Mouse (Mus musculus): ENCODE measurements around the gene Kcnq1. TPM values are rescaled to one million over a fixed set of nuclear protein-coding genes. Genes with fewer than 3 reads are reported as not detected.

Gene Kcnq1
- total and polyA plus RNA-seq, 3 experiments = not detected

DNA sequence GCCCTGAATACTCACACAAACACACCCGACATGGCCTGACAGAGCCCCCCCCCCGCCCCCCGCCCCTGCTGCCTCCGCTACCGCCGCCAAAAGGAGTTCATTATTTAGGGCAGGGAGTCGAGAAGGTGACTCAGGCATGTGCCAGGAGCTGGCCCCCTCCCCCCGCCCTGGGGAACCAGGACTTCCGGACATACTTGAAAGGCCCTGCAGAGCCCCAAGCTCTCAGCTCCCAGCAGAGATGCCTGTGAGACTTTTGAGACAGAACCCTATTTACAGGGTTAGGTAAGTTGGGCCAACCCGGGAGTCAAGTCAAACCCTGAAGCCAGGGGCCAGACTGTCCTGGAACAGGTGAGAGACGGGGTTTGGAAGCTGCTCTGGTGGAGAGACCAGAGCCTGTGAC, 355.8 kb downstream of the Kcnq1 start:
- no peak overlapping the region for H3K9ac ChIP-seq (ENCODE audit: insufficient read depth, low read depth)
- H3K27me3 ChIP-seq (replicated peaks) = peaks cover 12% of the 10 kb centered on the region
- TF ChIP-seq CTCF (conservative IDR thresholded peaks at IDR 0.05 in 1 of 2, IDR thresholded peaks at IDR 0.05 in 1 of 2; ENCODE audit: low read depth in 2 of 2, low read length in 2 of 2) (no peak), CHD1 (IDR thresholded peaks at IDR 0.05; ENCODE audit: low read depth, low read length) (no peak), USF2 (conservative IDR thresholded peaks at IDR 0.05; ENCODE audit: low read depth, low read length) (no peak), POLR2AphosphoS2 (IDR thresholded peaks at IDR 0.05; ENCODE audit: low read depth, low read length) (no peak), USF1 (IDR thresholded peaks at IDR 0.05; ENCODE audit: low read depth, low read length) (no peak), MXI1 (IDR thresholded peaks at IDR 0.05; ENCODE audit: low read depth, low read length) (no peak), ZKSCAN1 (IDR thresholded peaks at IDR 0.05; ENCODE audit: borderline replicate concordance, low read depth, low read length) (no peak), KAT2A (IDR thresholded peaks at IDR 0.05; ENCODE audit: insufficient replicate concordance, low read length) (no peak), GABPA (IDR thresholded peaks at IDR 0.05; ENCODE audit: insufficient replicate concordance, low read depth, low read length) (no peak), CHD2 (IDR thresholded peaks at IDR 0.05; ENCODE audit: low read length) (no peak), TCF12 (IDR thresholded peaks at IDR 0.05; ENCODE audit: low read depth, low read length) (no peak), ZNF384 (IDR thresholded peaks at IDR 0.05; ENCODE audit: low read depth, low read length) (no peak), ZMIZ1 (IDR thresholded peaks at IDR 0.05; ENCODE audit: low read depth, low read length) (no peak), E2F4 (IDR thresholded peaks at IDR 0.05; ENCODE audit: insufficient replicate concordance, low read depth, low read length) (no peak), POLR2A (IDR thresholded peaks at IDR 0.05; ENCODE audit: low read depth, low read length) (no peak), NELFE (IDR thresholded peaks at IDR 0.05; ENCODE audit: low read depth, low read length) (no peak), ZC3H11A (IDR thresholded peaks at IDR 0.05; ENCODE audit: low read depth, low read length) (no peak)
- no peak overlapping the region for H3K27ac ChIP-seq (ENCODE audit: insufficient read depth, low read depth)
- H3K4me3 ChIP-seq (replicated peaks in 1 of 3; ENCODE audit: low read depth in 2 of 3, low read length in 2 of 3, poor library complexity in 1 of 3) = no peak overlapping the region
- dilution Hi-C loops (cut with MboI; ENCODE audit: extremely low pct_ligation_motif_present, extremely low pct_unique_long_range_greater_than_20kb, low sequenced_read_pairs) = no loop called here
- H3K4me1 ChIP-seq (ENCODE audit: control insufficient read depth in 1 of 2, insufficient read depth in 2 of 2) = no peaks in the 10 kb centered on the region
- H3K4me2 ChIP-seq (ENCODE audit: insufficient read depth, low read depth, poor library complexity, severe bottlenecking) = no peak overlapping the region
- no peak for DNase-seq (ENCODE audit: extremely low read depth)
- in situ Hi-C loops (cut with MboI; ENCODE audit: low pct_ligation_motif_present, low pct_unique_long_range_greater_than_20kb, low sequenced_read_pairs) = no loop called here
- no peaks in the 10 kb centered on the region for H3K36me3 ChIP-seq (replicated peaks in 1 of 2; ENCODE audit: control insufficient read depth in 1 of 2, insufficient read depth in 1 of 2, low read length in 1 of 2)
- peaks cover 34% of the 10 kb centered on the region for H3K9me3 ChIP-seq (replicated peaks; ENCODE audit: low read length)
- no peaks in the 10 kb centered on the region for H3K79me2 ChIP-seq (replicated peaks; ENCODE audit: control insufficient read depth, extremely low read depth, insufficient read depth, poor library complexity, severe bottlenecking)

GRCm38 (mm10) chr7:143462516-143462915, 356.4 kb downstream of the Kcnq1 start:
- in situ Hi-C loops (cut with MboI; ENCODE audit: low pct_ligation_motif_present, low pct_unique_long_range_greater_than_20kb, low sequenced_read_pairs) = no loop called here
- Histone ChIP-seq H3K9me3 (replicated peaks; ENCODE audit: low read length) (peaks cover 34% of the 10 kb centered on the region), H3K4me3 (replicated peaks in 1 of 3; ENCODE audit: low read depth in 2 of 3, low read length in 2 of 3, poor library complexity in 1 of 3) (no peak overlapping the region), H3K4me1 (ENCODE audit: control insufficient read depth in 1 of 2, insufficient read depth in 2 of 2) (no peaks in the 10 kb centered on the region), H3K27ac (ENCODE audit: insufficient read depth, low read depth) (no peak overlapping the region), H3K36me3 (replicated peaks in 1 of 2; ENCODE audit: control insufficient read depth in 1 of 2, insufficient read depth in 1 of 2, low read length in 1 of 2) (no peaks in the 10 kb centered on the region), H3K79me2 (replicated peaks; ENCODE audit: control insufficient read depth, extremely low read depth, insufficient read depth, poor library complexity, severe bottlenecking) (no peaks in the 10 kb centered on the region), H3K4me2 (ENCODE audit: insufficient read depth, low read depth, poor library complexity, severe bottlenecking) (no peak overlapping the region), H3K9ac (ENCODE audit: insufficient read depth, low read depth) (no peak overlapping the region), H3K27me3 (replicated peaks) (peaks cover 17% of the 10 kb centered on the region)
- no peak for TF ChIP-seq SIN3A (IDR thresholded peaks at IDR 0.05; ENCODE audit: low read length)
- no peak for TF ChIP-seq NRF1 (IDR thresholded peaks at IDR 0.05; ENCODE audit: low read depth, low read length)
- TF ChIP-seq BHLHE40 (IDR thresholded peaks at IDR 0.05; ENCODE audit: low read depth, low read length) = no peak
- TF ChIP-seq E2F4 (IDR thresholded peaks at IDR 0.05; ENCODE audit: insufficient replicate concordance, low read depth, low read length) = no peak
- TF ChIP-seq GABPA (IDR thresholded peaks at IDR 0.05; ENCODE audit: insufficient replicate concordance, low read depth, low read length) = no peak
- no peak for TF ChIP-seq CHD1 (IDR thresholded peaks at IDR 0.05; ENCODE audit: low read depth, low read length)
- no peak for TF ChIP-seq RCOR1 (conservative IDR thresholded peaks at IDR 0.05; ENCODE audit: low read depth, low read length)
- TF ChIP-seq ELF1 (IDR thresholded peaks at IDR 0.05; ENCODE audit: low read depth, low read length) = no peak
- no peak for TF ChIP-seq ZMIZ1 (IDR thresholded peaks at IDR 0.05; ENCODE audit: low read depth, low read length)
- no peak for TF ChIP-seq JUN (IDR thresholded peaks at IDR 0.05; ENCODE audit: insufficient read depth, low read depth, low read length)
- no peak for TF ChIP-seq USF2 (conservative IDR thresholded peaks at IDR 0.05; ENCODE audit: low read depth, low read length)
- no peak for TF ChIP-seq MYC (IDR thresholded peaks at IDR 0.05; ENCODE audit: low read depth, low read length)
- TF ChIP-seq ZKSCAN1 (IDR thresholded peaks at IDR 0.05; ENCODE audit: borderline replicate concordance, low read depth, low read length) = no peak
- TF ChIP-seq JUND (conservative IDR thresholded peaks at IDR 0.05; ENCODE audit: low read depth, low read length) = no peak
- TF ChIP-seq MXI1 (IDR thresholded peaks at IDR 0.05; ENCODE audit: low read depth, low read length) = no peak
- TF ChIP-seq MEF2A (IDR thresholded peaks at IDR 0.05; ENCODE audit: borderline replicate concordance, low read depth, low read length) = no peak
- dilution Hi-C loops (cut with MboI; ENCODE audit: extremely low pct_ligation_motif_present, extremely low pct_unique_long_range_greater_than_20kb, low sequenced_read_pairs) = no loop called here
- no peak for DNase-seq (ENCODE audit: extremely low read depth)
